Mouse (Mus musculus): ENCODE measurements around the gene Lpin3. TPM values are rescaled to one million over a fixed set of nuclear protein-coding genes. Genes with fewer than 3 reads are reported as not detected.

Lpin3 gene
- polyA plus RNA-seq, 1 experiment from 2014 or later = 0.41 TPM

GRCm38 (mm10) chr2:160914656-160915055 lies 34.2 kb downstream of the Lpin3 start:
- WGBS (ENCODE audit: insufficient replicate concordance) = 62% methylated on average over 9 of the region's 9 CpGs
- Histone ChIP-seq H3K4me3 (replicated peaks) (no peak overlapping the region), H3K36me3 (replicated peaks) (no peaks in the 10 kb centered on the region), H3K9ac (no peak overlapping the region), H3K4me2 (no peak overlapping the region), H3K27me3 (peaks cover 58% of the 10 kb centered on the region), H3K9me3 (replicated peaks) (no peaks in the 10 kb centered on the region), H3K4me1 (replicated peaks) (no peaks in the 10 kb centered on the region), H3K27ac (replicated peaks) (no peak overlapping the region)
- ATAC-seq (ENCODE audit: insufficient read depth) = no peak

GRCm38 (mm10) chr2:160915821-160916610 lies 35.5 kb downstream of the Lpin3 start:
- 62% methylated on average over 13 of the region's 13 CpGs for WGBS (ENCODE audit: insufficient replicate concordance)
- H3K9ac ChIP-seq = no peak overlapping the region
- H3K4me1 ChIP-seq (replicated peaks) = no peaks in the 10 kb centered on the region
- no peak overlapping the region for H3K4me3 ChIP-seq (replicated peaks)
- peaks cover 44% of the 10 kb centered on the region for H3K27me3 ChIP-seq
- no peak overlapping the region for H3K27ac ChIP-seq (replicated peaks)
- no peak for ATAC-seq (ENCODE audit: insufficient read depth)
- no peak overlapping the region for H3K4me2 ChIP-seq
- no peaks in the 10 kb centered on the region for H3K36me3 ChIP-seq (replicated peaks)
- no peaks in the 10 kb centered on the region for H3K9me3 ChIP-seq (replicated peaks)

- H3K27me3 ChIP-seq = peaks cover 38% of the 10 kb centered on the region
- H3K27ac ChIP-seq (replicated peaks) = no peak overlapping the region
- no peak overlapping the region for H3K9ac ChIP-seq
- ATAC-seq (ENCODE audit: insufficient read depth) = no peak
- H3K4me2 ChIP-seq = no peak overlapping the region
- WGBS (ENCODE audit: insufficient replicate concordance) = 69% methylated on average over 8 of the region's 8 CpGs
- no peaks in the 10 kb centered on the region for H3K9me3 ChIP-seq (replicated peaks)
- no peaks in the 10 kb centered on the region for H3K4me1 ChIP-seq (replicated peaks)
- no peak overlapping the region for H3K4me3 ChIP-seq (replicated peaks)
- no peaks in the 10 kb centered on the region for H3K36me3 ChIP-seq (replicated peaks)
These were observed 36.2 kb downstream of the Lpin3 start for GRCm38 (mm10) chr2:160916714-160917113.

GRCm38 (mm10) chr2:160917313-160917712 lies 36.8 kb downstream of the Lpin3 start:
- Histone ChIP-seq H3K36me3 (replicated peaks) (no peaks in the 10 kb centered on the region), H3K9ac (no peak overlapping the region), H3K4me1 (replicated peaks) (no peaks in the 10 kb centered on the region), H3K27me3 (peaks cover 35% of the 10 kb centered on the region), H3K4me3 (replicated peaks) (no peak overlapping the region), H3K9me3 (replicated peaks) (no peaks in the 10 kb centered on the region), H3K4me2 (no peak overlapping the region), H3K27ac (replicated peaks) (no peak overlapping the region)
- WGBS (ENCODE audit: insufficient replicate concordance) = 87% methylated on average over 3 of the region's 3 CpGs
- no peak for ATAC-seq (ENCODE audit: insufficient read depth)

- 48% methylated on average over 8 of the region's 8 CpGs for WGBS (ENCODE audit: insufficient replicate concordance)
- no peaks in the 10 kb centered on the region for H3K9me3 ChIP-seq (replicated peaks)
- no peak for ATAC-seq (ENCODE audit: insufficient read depth)
- H3K27ac ChIP-seq (replicated peaks) = no peak overlapping the region
- no peaks in the 10 kb centered on the region for H3K4me1 ChIP-seq (replicated peaks)
- no peaks in the 10 kb centered on the region for H3K36me3 ChIP-seq (replicated peaks)
- H3K4me3 ChIP-seq (replicated peaks) = no peak overlapping the region
- H3K27me3 ChIP-seq = peaks cover 25% of the 10 kb centered on the region
- H3K4me2 ChIP-seq = no peak overlapping the region
- H3K9ac ChIP-seq = no peak overlapping the region
These were observed 37.9 kb downstream of the Lpin3 start for GRCm38 (mm10) chr2:160918154-160918929.

- Histone ChIP-seq H3K27me3 (peaks cover 19% of the 10 kb centered on the region; the same call in 1 of the 2 replicates), H3K9me3 (replicated peaks) (no peaks in the 10 kb centered on the region), H3K4me1 (replicated peaks) (no peaks in the 10 kb centered on the region), H3K9ac (no peak overlapping the region), H3K36me3 (replicated peaks) (no peaks in the 10 kb centered on the region), H3K4me3 (replicated peaks) (no peak overlapping the region), H3K4me2 (no peak overlapping the region), H3K27ac (replicated peaks) (no peak overlapping the region)
- WGBS (ENCODE audit: insufficient replicate concordance) = 53% methylated on average over 2 of the region's 2 CpGs
- ATAC-seq (ENCODE audit: insufficient read depth) = no peak
These were observed 38.4 kb downstream of the Lpin3 start for GRCm38 (mm10) chr2:160918930-160919215.

- H3K27ac ChIP-seq (replicated peaks) = no peak overlapping the region
- H3K27me3 ChIP-seq = peaks cover 4% of the 10 kb centered on the region; the same call in 1 of the 2 replicates
- H3K9me3 ChIP-seq (replicated peaks) = no peaks in the 10 kb centered on the region
- no peak overlapping the region for H3K4me2 ChIP-seq
- H3K4me1 ChIP-seq (replicated peaks) = no peaks in the 10 kb centered on the region
- H3K9ac ChIP-seq = no peak overlapping the region
- WGBS (ENCODE audit: insufficient replicate concordance) = 56% methylated on average over 7 of the region's 7 CpGs
- H3K36me3 ChIP-seq (replicated peaks) = no peaks in the 10 kb centered on the region
- no peak overlapping the region for H3K4me3 ChIP-seq (replicated peaks)
- ATAC-seq (ENCODE audit: insufficient read depth) = no peak
These were observed 40.8 kb downstream of the Lpin3 start for GRCm38 (mm10) chr2:160921285-160921684.

- no peak for ATAC-seq (ENCODE audit: insufficient read depth)
- H3K9me3 ChIP-seq (replicated peaks) = no peaks in the 10 kb centered on the region
- no peak overlapping the region for H3K27ac ChIP-seq (replicated peaks)
- no peak overlapping the region for H3K4me3 ChIP-seq (replicated peaks)
- no peak overlapping the region for H3K9ac ChIP-seq
- WGBS (ENCODE audit: insufficient replicate concordance) = 57% methylated on average over 9 of the region's 9 CpGs
- H3K36me3 ChIP-seq (replicated peaks) = no peaks in the 10 kb centered on the region
- no peak overlapping the region for H3K4me2 ChIP-seq
- H3K4me1 ChIP-seq (replicated peaks) = no peaks in the 10 kb centered on the region
- H3K27me3 ChIP-seq = 0 out of 2 replicates have a peak, but pooled peaks cover 4% of the 10 kb centered on the region
These were observed 44.7 kb downstream of the Lpin3 start for GRCm38 (mm10) chr2:160925203-160925602.

GRCm38 (mm10) chr2:160931378-160931777 lies 50.9 kb downstream of the Lpin3 start:
- H3K4me2 ChIP-seq = no peak overlapping the region
- H3K27me3 ChIP-seq = no peaks in the 10 kb centered on the region
- H3K36me3 ChIP-seq (replicated peaks) = no peaks in the 10 kb centered on the region
- H3K4me1 ChIP-seq (replicated peaks) = no peaks in the 10 kb centered on the region
- no peak overlapping the region for H3K27ac ChIP-seq (replicated peaks)
- ATAC-seq (ENCODE audit: insufficient read depth) = no peak
- H3K9me3 ChIP-seq (replicated peaks) = no peaks in the 10 kb centered on the region
- H3K4me3 ChIP-seq (replicated peaks) = no peak overlapping the region
- H3K9ac ChIP-seq = no peak overlapping the region
- WGBS (ENCODE audit: insufficient replicate concordance) = 80% methylated on average over 5 of the region's 5 CpGs

GRCm38 (mm10) chr2:160932325-160932724 lies 51.9 kb downstream of the Lpin3 start:
- 64% methylated on average over 8 of the region's 8 CpGs for WGBS (ENCODE audit: insufficient replicate concordance)
- H3K4me1 ChIP-seq (replicated peaks) = no peaks in the 10 kb centered on the region
- H3K4me3 ChIP-seq (replicated peaks) = no peak overlapping the region
- H3K9ac ChIP-seq = no peak overlapping the region
- H3K36me3 ChIP-seq (replicated peaks) = no peaks in the 10 kb centered on the region
- H3K27ac ChIP-seq (replicated peaks) = no peak overlapping the region
- H3K27me3 ChIP-seq = no peaks in the 10 kb centered on the region
- ATAC-seq (ENCODE audit: insufficient read depth) = no peak
- H3K9me3 ChIP-seq (replicated peaks) = no peaks in the 10 kb centered on the region
- H3K4me2 ChIP-seq = no peak overlapping the region

GRCm38 (mm10) chr2:160932981-160933380 lies 52.5 kb downstream of the Lpin3 start:
- Histone ChIP-seq H3K9me3 (replicated peaks) (no peaks in the 10 kb centered on the region), H3K27ac (replicated peaks) (no peak overlapping the region), H3K9ac (no peak overlapping the region), H3K4me1 (replicated peaks) (no peaks in the 10 kb centered on the region), H3K4me3 (replicated peaks) (no peak overlapping the region), H3K36me3 (replicated peaks) (no peaks in the 10 kb centered on the region), H3K27me3 (no peaks in the 10 kb centered on the region), H3K4me2 (no peak overlapping the region)
- no peak for ATAC-seq (ENCODE audit: insufficient read depth)
- 70% methylated on average over 3 of the region's 3 CpGs for WGBS (ENCODE audit: insufficient replicate concordance)

All from liver, embryonic 15.5 days (tissue).